Mouse (Mus musculus) forebrain, embryonic 16.5 days (tissue): Measurements from ENCODE around the gene Fxn. TPM values are rescaled to one million over a fixed set of nuclear protein-coding genes. Genes with fewer than 3 reads are reported as not detected.
A peak's percentile ranks its signal among the peaks of the same experiment; 100 is the strongest.

ENCODE experiments used
- ATAC-seq: fragments of 200-750 bp; cut with Nextera tagmentation; 2 replicates; pipeline ENCODE4 v1.8.0; 2017; ENCODE audit warnings: mild to moderate bottlenecking, moderate library complexity
- H3K27ac ChIP-seq: fragments of 300-500 bp; sonication (generic); 2 replicates; pipeline ENCODE4 v1.5.1; 2014; ENCODE audit warnings: low read length, control low read depth
- H3K27me3 ChIP-seq: fragments of 300-500 bp; sonication (generic); replicated peaks from 2 replicates; pipeline ENCODE4 v1.6.1; 2014; ENCODE audit warnings: low read length; ENCODE audit not compliant: control insufficient read depth, insufficient read depth
- H3K36me3 ChIP-seq: fragments of 300-500 bp; sonication (generic); 2 replicates; pipeline ENCODE4 v1.6.1; 2014; ENCODE audit not compliant: control insufficient read depth, insufficient read depth
- H3K4me1 ChIP-seq: fragments of 300-500 bp; sonication (generic); replicated peaks from 2 replicates; pipeline ENCODE4 v1.6.1; 2014; ENCODE audit warnings: low read length; ENCODE audit not compliant: control insufficient read depth, insufficient read depth
- H3K4me2 ChIP-seq: fragments of 300-500 bp; sonication (generic); 2 replicates; pipeline ENCODE4 v1.6.1; 2014; ENCODE audit warnings: mild to moderate bottlenecking, low read length, control low read depth
- H3K4me3 ChIP-seq: fragments of 300-500 bp; sonication (generic); replicated peaks from 2 replicates; pipeline ENCODE4 v1.5.1; 2014; ENCODE audit warnings: mild to moderate bottlenecking, low read length, control low read depth
- H3K9ac ChIP-seq: fragments of 300-500 bp; sonication (generic); replicated peaks from 2 replicates; pipeline ENCODE4 v1.6.1; 2014; ENCODE audit warnings: low read depth, low read length, control low read depth
- H3K9me3 ChIP-seq: fragments of 300-500 bp; sonication (generic); 2 replicates; pipeline ENCODE4 v1.6.1; 2016; ENCODE audit warnings: low read length; ENCODE audit not compliant: control insufficient read depth
- WGBS: fragments of 180-500 bp; shearing (Covaris S2); extraction: QIAGEN DNeasy Blood & Tissue Kit; methylation state at CpG from one replicate; pipeline ENCODE4 v1.1.7; 2014; 5-methylcytosine and 5-hydroxymethylcytosine counted together
- polyA plus RNA-seq: library from polyadenylated mRNA; unstranded; fragments of >200 nt; fragmentation: Nextera tagmentation; extraction: Ambion mirVana; gene quantifications from 2 replicates; pipeline ENCODE4 v1.2.1, GENCODE M21; 2015

Gene Fxn
- polyA plus RNA-seq, 1 experiment from 2014 or later, result 40.3 TPM

- Histone ChIP-seq H3K27me3 (no peaks in the 10 kb centered on the region), H3K9me3 (no peaks in the 10 kb centered on the region), H3K4me2 (peak overlapping the region; percentile 98; the same call in 1 of the 2 replicates), H3K9ac (no peak overlapping the region; the same call in 1 of the 2 replicates), H3K4me3 (no peak overlapping the region; the same call in 1 of the 2 replicates), H3K4me1 (peaks cover 10% of the 10 kb centered on the region), H3K36me3 (no peaks in the 10 kb centered on the region), H3K27ac (no peak overlapping the region)
- 83% methylated on average over 15 of the region's 15 CpGs for WGBS
- no peak for ATAC-seq
These were observed 1.5 kb downstream of the Fxn start for GRCm38 (mm10) chr19:24278859-24279258.

GRCm38 (mm10) chr19:24274281-24274680, 6.1 kb downstream of the Fxn start:
- Histone ChIP-seq H3K27me3 (no peaks in the 10 kb centered on the region), H3K9ac (no peak overlapping the region), H3K4me1 (peaks cover 11% of the 10 kb centered on the region), H3K4me3 (no peak overlapping the region), H3K9me3 (no peaks in the 10 kb centered on the region), H3K4me2 (no peak overlapping the region), H3K36me3 (no peaks in the 10 kb centered on the region), H3K27ac (no peak overlapping the region)
- no peak for ATAC-seq
- 55% methylated on average over 3 of the region's 3 CpGs for WGBS

- no peaks in the 10 kb centered on the region for H3K27me3 ChIP-seq
- 42% methylated on average over 16 of the region's 16 CpGs for WGBS
- H3K4me2 ChIP-seq, result peak overlapping the region; percentile 38
These were observed 8.5 kb downstream of the Fxn start for GRCm38 (mm10) chr19:24271746-24272426.

GRCm38 (mm10) chr19:24271326-24271725, 9.1 kb downstream of the Fxn start:
- 38% methylated on average over 7 of the region's 7 CpGs for WGBS
- Histone ChIP-seq H3K27me3 (no peaks in the 10 kb centered on the region), H3K9ac (no peak overlapping the region), H3K27ac (no peak overlapping the region), H3K4me2 (peak overlapping the region; percentile 38), H3K36me3 (no peaks in the 10 kb centered on the region), H3K9me3 (no peaks in the 10 kb centered on the region), H3K4me3 (no peak overlapping the region), H3K4me1 (peaks cover 29% of the 10 kb centered on the region)
- peak; percentile 50 for ATAC-seq

More at GRCm38 (mm10) chr19:24271746-24272426, 8.5 kb downstream of the Fxn start:
- H3K4me3 ChIP-seq, result no peak overlapping the region
- no peaks in the 10 kb centered on the region for H3K36me3 ChIP-seq
- no peak overlapping the region for H3K9ac ChIP-seq
- peak; percentile 80 for ATAC-seq
- no peaks in the 10 kb centered on the region for H3K9me3 ChIP-seq
- peaks cover 29% of the 10 kb centered on the region for H3K4me1 ChIP-seq
- no peak overlapping the region for H3K27ac ChIP-seq

- Histone ChIP-seq H3K27me3 (no peaks in the 10 kb centered on the region), H3K9me3 (no peaks in the 10 kb centered on the region), H3K4me2 (peak overlapping the region; percentile 28), H3K4me3 (no peak overlapping the region), H3K9ac (peak overlapping the region; percentile 12; the same call in 1 of the 2 replicates), H3K27ac (peak overlapping the region; percentile 74), H3K36me3 (no peaks in the 10 kb centered on the region; the same call in 1 of the 2 replicates), H3K4me1 (peaks cover 29% of the 10 kb centered on the region)
- 11% methylated on average over 4 of the region's 4 CpGs for WGBS
- ATAC-seq, result peak; percentile 78
These were observed 11.9 kb downstream of the Fxn start for GRCm38 (mm10) chr19:24268531-24268930.

GRCm38 (mm10) chr19:24266046-24266830, 14.2 kb downstream of the Fxn start:
- Histone ChIP-seq H3K9ac (no peak overlapping the region), H3K9me3 (no peaks in the 10 kb centered on the region), H3K27me3 (no peaks in the 10 kb centered on the region), H3K4me3 (no peak overlapping the region), H3K36me3 (no peaks in the 10 kb centered on the region; the same call in 1 of the 2 replicates), H3K27ac (no peak overlapping the region), H3K4me2 (no peak overlapping the region), H3K4me1 (peaks cover 24% of the 10 kb centered on the region)
- WGBS, result 92% methylated on average over 7 of the region's 7 CpGs
- ATAC-seq, result no peak

GRCm38 (mm10) chr19:24264991-24265390, 15.4 kb downstream of the Fxn start:
- Histone ChIP-seq H3K9me3 (no peaks in the 10 kb centered on the region), H3K4me3 (no peak overlapping the region), H3K27me3 (no peaks in the 10 kb centered on the region), H3K4me2 (no peak overlapping the region), H3K9ac (no peak overlapping the region), H3K36me3 (no peaks in the 10 kb centered on the region; the same call in 1 of the 2 replicates), H3K4me1 (peaks cover 24% of the 10 kb centered on the region), H3K27ac (no peak overlapping the region)
- 42% methylated on average over 7 of the region's 7 CpGs for WGBS
- ATAC-seq, result peak; percentile 62

GRCm38 (mm10) chr19:24262736-24263135, 17.7 kb downstream of the Fxn start:
- Histone ChIP-seq H3K9me3 (no peaks in the 10 kb centered on the region), H3K9ac (no peak overlapping the region), H3K27me3 (no peaks in the 10 kb centered on the region), H3K4me2 (no peak overlapping the region), H3K4me3 (no peak overlapping the region), H3K4me1 (peaks cover 7% of the 10 kb centered on the region), H3K27ac (no peak overlapping the region), H3K36me3 (no peaks in the 10 kb centered on the region; the same call in 1 of the 2 replicates)
- WGBS, result 95% methylated on average over 14 of the region's 14 CpGs
- no peak for ATAC-seq
